Mouse (Mus musculus) heart, adult 2 months (tissue): ENCODE data around the gene Zdhhc7.

Experiments
- CTCF ChIP-seq: fragments of 200-600 bp; IDR thresholded peaks from 2 replicates; pipeline ENCODE4 v1.8.1; 2022; ENCODE audit warnings: antibody characterized with exemption, mild to moderate bottlenecking, moderate library complexity
- EP300 ChIP-seq: fragments of 200-500 bp; IDR thresholded peaks from 2 replicates; pipeline ENCODE4 v1.6.1; 2011; ENCODE audit warnings: low read depth, low read length, control low read depth; ENCODE audit not compliant: insufficient read depth
- POLR2A ChIP-seq: fragments of 200-500 bp; IDR thresholded peaks from 2 replicates; pipeline ENCODE4 v1.6.1; 2011; ENCODE audit warnings: mild to moderate bottlenecking, low read depth, low read length, control low read depth; ENCODE audit not compliant: insufficient read depth

GRCm38 (mm10) chr8:120062742-120063141, 38.5 kb downstream of the Zdhhc7 start:
- TF ChIP-seq CTCF (no peak), EP300 (no peak), POLR2A (no peak)
